Mouse (Mus musculus): Measurements from ENCODE around the gene Smg5. TPM values are rescaled to one million over a fixed set of nuclear protein-coding genes. Genes with fewer than 3 reads are reported as not detected.
"Not testable (repeated sequence)": the region's sequence is repeated elsewhere in the genome, so short reads cannot be mapped to it uniquely, and the experiment has no call there.

The Smg5 gene
- 84.5 TPM for polyA plus RNA-seq (2012; fragmentation: generic; extraction: Trizol)
- long read RNA-seq, experiment 1, full-length matches to known transcripts, result 4 of 12 reads
- long read RNA-seq, experiment 1, partial matches to known transcripts, result 0 of 12 reads
- long read RNA-seq, experiment 1, other reads (novel, unspliced or antisense), result 8 of 12 reads
- long read RNA-seq, experiment 2, full-length matches to known transcripts, result 188 of 279 reads
- long read RNA-seq, experiment 2, partial matches to known transcripts, result 15 of 279 reads
- long read RNA-seq, experiment 2, other reads (novel, unspliced or antisense), result 76 of 279 reads

DNA sequence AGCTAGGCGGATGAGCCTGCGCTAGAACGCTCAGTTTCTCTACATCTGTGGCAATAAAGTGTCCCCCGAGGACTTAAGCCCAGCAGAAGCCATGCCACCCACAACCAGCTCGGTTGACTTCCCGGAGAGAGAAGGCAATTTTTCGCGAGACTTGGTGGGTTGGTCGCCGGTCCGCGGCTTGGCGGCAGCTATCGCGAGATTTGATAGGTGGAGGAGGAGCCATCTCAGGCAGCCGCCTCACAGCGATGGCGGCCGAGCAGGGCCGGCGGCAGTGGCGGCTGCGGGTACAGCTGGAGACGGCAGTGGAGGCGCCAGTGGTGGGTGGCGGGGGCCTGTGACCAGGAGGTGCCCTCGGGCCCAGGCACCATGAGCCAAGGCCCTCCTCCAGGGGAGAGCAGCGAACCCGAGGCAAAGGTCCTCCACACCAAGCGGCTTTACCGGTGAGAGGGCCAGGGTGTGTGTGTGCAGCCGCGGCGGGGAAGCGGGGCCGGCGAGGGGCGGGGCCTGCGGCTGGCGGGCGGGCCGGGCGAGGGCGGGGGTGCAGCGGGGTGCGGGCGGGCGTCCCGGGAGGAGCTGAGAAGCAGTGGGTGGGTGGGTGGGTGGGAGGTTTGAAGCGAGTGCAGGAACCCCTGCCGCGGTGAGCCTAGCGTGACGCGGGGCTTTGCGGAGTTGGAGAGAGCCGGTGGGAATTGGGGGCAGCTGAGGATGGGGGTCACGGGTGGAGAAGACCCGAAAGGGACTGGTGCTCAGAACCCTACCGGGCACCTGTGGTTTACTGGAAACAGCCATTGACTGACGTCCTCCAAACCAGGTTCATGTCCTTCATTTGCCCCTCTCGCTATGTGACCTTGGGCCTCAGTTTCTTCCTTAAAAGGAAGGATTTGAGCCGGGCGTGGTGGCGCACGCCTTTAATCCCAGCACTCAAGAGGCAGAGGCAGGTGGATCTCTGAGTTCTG lies at the start of gene Smg5, which contains the start of gene Tmem79:
Gene Smg5, plus strand, starts transcription at position 203 of the 956 bp plus-strand sequence.
Gene Tmem79, minus strand, starts transcription at position 91 of the 956 bp plus-strand sequence.
- peaks cover 37% of the 10 kb centered on the region for H3K36me3 ChIP-seq (ENCODE audit: control insufficient read depth, insufficient read depth)
- peak within 1 kb of the TSS; percentile 94 for H3ac ChIP-seq (ENCODE audit: control insufficient read depth, insufficient read length, low read depth)
- H3K4me3 ChIP-seq (ENCODE audit: insufficient read depth, poor library complexity, severe bottlenecking), result peak within 1 kb of the TSS; percentile 74
- peaks cover 49% of the 10 kb centered on the region for H3K79me3 ChIP-seq (ENCODE audit: low read depth)
- no peaks in the 10 kb centered on the region for H3K27me3 ChIP-seq (ENCODE audit: control insufficient read depth, insufficient read depth, insufficient read length)
- TF ChIP-seq USF1 (IDR thresholded peaks at IDR 0.05; ENCODE audit: low read depth), result no peak
- no peak for TF ChIP-seq MAX (IDR thresholded peaks at IDR 0.05)
- no peak for TF ChIP-seq MYOD1 (IDR thresholded peaks at IDR 0.05; ENCODE audit: control insufficient read depth, insufficient read length, low read depth)
- no peak for TF ChIP-seq MYOG (IDR thresholded peaks at IDR 0.05; ENCODE audit: control insufficient read depth, extremely low read depth, insufficient read length)
- H3K79me2 ChIP-seq (ENCODE audit: control insufficient read depth, insufficient read depth), result peaks cover 51% of the 10 kb centered on the region

DNA sequence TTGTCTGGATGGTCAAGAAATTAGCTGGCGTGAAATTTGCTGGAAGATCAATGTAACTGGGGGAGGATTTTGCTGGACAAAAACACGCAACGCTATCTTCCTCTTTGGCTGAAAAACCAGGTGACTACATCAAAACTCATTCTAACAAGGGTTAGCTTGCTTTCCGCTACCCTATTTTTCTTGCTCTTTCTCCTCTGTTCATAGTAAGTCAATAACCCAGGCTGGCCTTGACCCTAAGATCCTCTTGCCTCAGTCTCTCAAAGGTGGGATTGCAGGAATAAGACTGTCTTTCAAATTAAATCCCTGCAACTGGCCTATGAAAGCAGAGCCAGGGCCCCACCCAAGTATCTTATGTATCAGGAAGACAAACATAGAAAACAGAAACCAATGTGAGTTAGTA lies 49.0 kb upstream of the Smg5 start, which contains the start of gene Gm38392:
Gene Gm38392, minus strand, starts transcription at position 101 of the 400 bp plus-strand sequence.
- Histone ChIP-seq H3K79me2 (ENCODE audit: control insufficient read depth, insufficient read depth) (no peaks in the 10 kb centered on the region), H3K36me3 (ENCODE audit: control insufficient read depth, insufficient read depth) (peaks cover 4% of the 10 kb centered on the region), H3K27me3 (ENCODE audit: control insufficient read depth, insufficient read depth, insufficient read length) (peaks cover under 1% of the 10 kb centered on the region), H3K4me3 (ENCODE audit: insufficient read depth, poor library complexity, severe bottlenecking) (no peak within 1 kb of the TSS), H3K79me3 (ENCODE audit: low read depth) (no peaks in the 10 kb centered on the region), H3ac (ENCODE audit: control insufficient read depth, insufficient read length, low read depth) (no peak within 1 kb of the TSS)
- TF ChIP-seq MYOG (IDR thresholded peaks at IDR 0.05; ENCODE audit: control insufficient read depth, extremely low read depth, insufficient read length) (no peak), MAX (IDR thresholded peaks at IDR 0.05) (no peak), MYOD1 (IDR thresholded peaks at IDR 0.05; ENCODE audit: control insufficient read depth, insufficient read length, low read depth) (no peak), USF1 (IDR thresholded peaks at IDR 0.05; ENCODE audit: low read depth) (no peak), CTCF (IDR thresholded peaks at IDR 0.05; ENCODE audit: control insufficient read depth, insufficient read depth, insufficient read length) (no peak), CEBPB (IDR thresholded peaks at IDR 0.05; ENCODE audit: low read depth) (no peak), FOSL1 (IDR thresholded peaks at IDR 0.05; ENCODE audit: insufficient read depth, low read length, poor library complexity, severe bottlenecking) (no peak)

DNA sequence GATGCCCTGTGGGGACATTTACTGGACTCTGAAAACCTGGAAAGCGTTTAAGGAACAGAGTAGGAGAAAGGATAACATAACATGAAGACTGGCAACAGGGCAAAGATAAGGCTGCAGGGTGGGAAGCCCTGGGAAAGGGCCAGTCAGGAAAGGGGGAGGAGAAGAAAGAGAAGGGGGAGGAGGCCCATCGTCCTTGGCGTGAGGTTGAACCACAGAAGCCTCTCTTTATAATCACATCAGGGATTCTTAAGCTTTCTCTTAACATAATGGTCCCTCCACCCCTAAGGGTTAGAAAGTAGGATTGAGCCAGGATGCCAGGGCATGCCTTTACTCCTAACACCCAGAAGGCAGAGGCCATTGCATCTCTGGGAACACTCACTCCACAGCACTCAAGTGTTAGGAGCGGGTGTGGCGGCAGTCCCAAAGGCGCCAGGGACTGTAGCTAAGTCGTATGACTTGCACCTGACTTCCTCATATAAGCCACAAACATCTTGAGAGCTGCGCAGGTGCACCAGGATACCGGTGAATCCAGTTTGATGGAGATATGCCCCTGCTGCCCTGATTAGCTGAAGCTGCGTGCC lies 47.8 kb upstream of the Smg5 start:
- H3ac ChIP-seq (ENCODE audit: control insufficient read depth, insufficient read length, low read depth); H3K79me3 ChIP-seq (ENCODE audit: low read depth); H3K4me3 ChIP-seq (ENCODE audit: insufficient read depth, poor library complexity, severe bottlenecking); H3K27me3 ChIP-seq (ENCODE audit: control insufficient read depth, insufficient read depth, insufficient read length); H3K79me2 ChIP-seq (ENCODE audit: control insufficient read depth, insufficient read depth); H3K36me3 ChIP-seq (ENCODE audit: control insufficient read depth, insufficient read depth): not testable (repeated sequence)

DNA sequence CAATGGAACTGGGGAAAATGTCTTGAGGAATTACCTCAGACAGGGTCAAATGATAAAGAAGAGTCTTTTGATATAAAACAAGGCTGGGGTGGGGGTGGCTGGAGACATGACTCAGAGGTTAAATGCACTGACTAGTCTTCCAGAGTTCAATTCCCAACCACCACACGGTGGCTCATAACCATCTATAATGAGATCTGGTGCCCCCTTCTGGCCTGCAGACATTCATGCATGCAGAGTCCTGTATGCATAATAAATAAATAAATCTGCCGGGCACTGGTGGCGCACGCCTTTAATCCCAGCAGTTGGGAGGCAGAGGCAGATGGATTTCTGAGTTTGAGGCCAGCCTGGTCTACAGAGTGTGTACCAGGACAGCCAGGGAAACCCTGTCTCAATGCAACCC lies 44.1 kb upstream of the Smg5 start:
- H3K79me3 ChIP-seq (ENCODE audit: low read depth), result no peaks in the 10 kb centered on the region
- TF ChIP-seq MYOD1 (IDR thresholded peaks at IDR 0.05; ENCODE audit: control insufficient read depth, insufficient read length, low read depth), result no peak
- TF ChIP-seq CTCF (IDR thresholded peaks at IDR 0.05; ENCODE audit: control insufficient read depth, insufficient read depth, insufficient read length), result no peak
- TF ChIP-seq FOSL1 (IDR thresholded peaks at IDR 0.05; ENCODE audit: insufficient read depth, low read length, poor library complexity, severe bottlenecking), result no peak
- no peak for TF ChIP-seq USF1 (IDR thresholded peaks at IDR 0.05; ENCODE audit: low read depth)
- TF ChIP-seq CEBPB (IDR thresholded peaks at IDR 0.05; ENCODE audit: low read depth), result no peak
- TF ChIP-seq MYOG (IDR thresholded peaks at IDR 0.05; ENCODE audit: control insufficient read depth, extremely low read depth, insufficient read length), result no peak
- TF ChIP-seq MAX (IDR thresholded peaks at IDR 0.05), result no peak
- H3K79me2 ChIP-seq (ENCODE audit: control insufficient read depth, insufficient read depth), result peaks cover 1% of the 10 kb centered on the region
- no peaks in the 10 kb centered on the region for H3K36me3 ChIP-seq (ENCODE audit: control insufficient read depth, insufficient read depth)
- H3K4me3 ChIP-seq (ENCODE audit: insufficient read depth, poor library complexity, severe bottlenecking), result no peak overlapping the region
- no peaks in the 10 kb centered on the region for H3K27me3 ChIP-seq (ENCODE audit: control insufficient read depth, insufficient read depth, insufficient read length)
- H3ac ChIP-seq (ENCODE audit: control insufficient read depth, insufficient read length, low read depth), result no peak overlapping the region

DNA sequence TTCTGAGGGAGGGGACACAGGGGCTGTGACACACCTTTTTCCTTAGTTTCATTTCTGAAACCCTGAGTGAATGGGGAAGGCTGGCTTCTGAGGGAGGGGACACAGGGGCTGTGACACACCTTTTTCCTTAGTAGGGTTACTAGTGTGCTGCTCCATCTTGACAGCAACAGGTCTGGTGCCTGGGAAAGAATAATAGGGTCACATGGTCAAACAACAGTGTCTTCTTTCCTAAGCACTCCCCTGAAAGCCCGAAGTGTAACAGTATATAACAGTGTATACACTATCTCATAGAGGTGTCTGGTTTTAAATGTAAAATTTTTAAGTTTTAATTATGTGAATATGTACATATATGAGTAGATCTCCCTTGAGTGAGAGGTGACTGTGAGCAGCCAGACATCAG lies 40.8 kb upstream of the Smg5 start:
- H3K79me2 ChIP-seq (ENCODE audit: control insufficient read depth, insufficient read depth), result peaks cover 34% of the 10 kb centered on the region
- H3K27me3 ChIP-seq (ENCODE audit: control insufficient read depth, insufficient read depth, insufficient read length); H3K4me3 ChIP-seq (ENCODE audit: insufficient read depth, poor library complexity, severe bottlenecking): not testable (repeated sequence)
- H3K79me3 ChIP-seq (ENCODE audit: low read depth), result peaks cover 32% of the 10 kb centered on the region
- peak overlapping the region; percentile 19 for H3ac ChIP-seq (ENCODE audit: control insufficient read depth, insufficient read length, low read depth)
- peaks cover 21% of the 10 kb centered on the region for H3K36me3 ChIP-seq (ENCODE audit: control insufficient read depth, insufficient read depth)
- peak; percentile 58 for TF ChIP-seq USF1 (IDR thresholded peaks at IDR 0.05; ENCODE audit: low read depth)
